In genomic region chr11:119078691-119079444, GRCm38 (mm10) we compare ENCODE assay signal across 8 mouse cellular contexts. TPM values are rescaled to one million over a fixed set of nuclear protein-coding genes. Genes with fewer than 3 reads are reported as not detected.
DNase-seq lines count a peak whose midpoint lies in the region; ATAC-seq and TF ChIP-seq lines count a peak whose summit lies in the region.

No protein-coding gene starts in this region.

- peak overlapping the region; percentile 10; the same call in 1 of the 2 replicates for H3K4me3 ChIP-seq in E14TG2a.4 (replicated peaks; ENCODE audit: low read length)
- peak overlapping the region; percentile 11 for H3K4me3 ChIP-seq in forebrain, embryonic 12.5 days (replicated peaks)
- 0 out of 2 replicates have a peak overlapping the region, but pooled peaks have one; percentile 10 for H3K4me3 ChIP-seq in intestine, embryonic 14.5 days (ENCODE audit: low read depth, low read length)
- H3K4me3 ChIP-seq in limb, embryonic 14.5 days (replicated peaks; ENCODE audit: low read length): peak overlapping the region; percentile 5; the same call in 1 of the 2 replicates
- peak overlapping the region; percentile 2; the same call in 1 of the 2 replicates for H3K4me3 ChIP-seq in midbrain, embryonic 15.5 days

- H3K4me2 ChIP-seq in forebrain, embryonic 12.5 days: peak overlapping the region; percentile 39
- peak overlapping the region; percentile 45 for H3K4me2 ChIP-seq in intestine, embryonic 14.5 days (ENCODE audit: low read length)
- H3K4me2 ChIP-seq in limb, embryonic 14.5 days (replicated peaks; ENCODE audit: low read depth, low read length, severe bottlenecking): peak overlapping the region; percentile 37
- peak overlapping the region; percentile 41 for H3K4me2 ChIP-seq in midbrain, embryonic 15.5 days

- WGBS in forebrain, embryonic 12.5 days: under 1% methylated on average over 25 of the region's 27 CpGs
- 11% methylated on average over 24 of the region's 27 CpGs for WGBS in intestine, embryonic 14.5 days
- WGBS in limb, embryonic 14.5 days: 11% methylated on average over 20 of the region's 27 CpGs
- 4% methylated on average over 24 of the region's 27 CpGs for WGBS in midbrain, embryonic 15.5 days

- ATAC-seq in forebrain, embryonic 12.5 days (ENCODE audit: low FRiP score): peak; percentile 89
- no peak for ATAC-seq in intestine, embryonic 14.5 days (replicated peaks; ENCODE audit: low FRiP score, low TSS enrichment, low read depth)
- ATAC-seq in limb, embryonic 14.5 days (ENCODE audit: low FRiP score, low read depth): no peak; the same call in 1 of the 2 replicates
- ATAC-seq in midbrain, embryonic 15.5 days (replicated peaks): peak; percentile 71

- peaks cover 57% of the 10 kb centered on the region for H3K4me1 ChIP-seq in E14TG2a.4 (replicated peaks; ENCODE audit: low read depth, low read length)
- H3K4me1 ChIP-seq in forebrain, embryonic 12.5 days: peaks cover 63% of the 10 kb centered on the region
- peaks cover 53% of the 10 kb centered on the region for H3K4me1 ChIP-seq in intestine, embryonic 14.5 days (replicated peaks; ENCODE audit: control insufficient read depth, insufficient read depth, low read length)
- peaks cover 49% of the 10 kb centered on the region for H3K4me1 ChIP-seq in limb, embryonic 14.5 days (ENCODE audit: control insufficient read depth, insufficient read depth, low read length)
- H3K4me1 ChIP-seq in midbrain, embryonic 15.5 days: peaks cover 54% of the 10 kb centered on the region

- no peaks in the 10 kb centered on the region for H3K36me3 ChIP-seq in E14TG2a.4 (ENCODE audit: insufficient read depth, low read length)
- H3K36me3 ChIP-seq in forebrain, embryonic 12.5 days (replicated peaks): peaks cover 23% of the 10 kb centered on the region
- peaks cover 36% of the 10 kb centered on the region for H3K36me3 ChIP-seq in intestine, embryonic 14.5 days (ENCODE audit: control insufficient read depth, insufficient read depth, low read length)
- H3K36me3 ChIP-seq in limb, embryonic 14.5 days (ENCODE audit: control insufficient read depth, insufficient read depth, low read length): peaks cover 41% of the 10 kb centered on the region
- H3K36me3 ChIP-seq in midbrain, embryonic 15.5 days (replicated peaks): peaks cover 7% of the 10 kb centered on the region

- H3K27me3 ChIP-seq in E14TG2a.4 (ENCODE audit: insufficient read depth, low read length): peaks cover 93% of the 10 kb centered on the region
- H3K27me3 ChIP-seq in forebrain, embryonic 12.5 days: peaks cover 61% of the 10 kb centered on the region
- H3K27me3 ChIP-seq in intestine, embryonic 14.5 days (replicated peaks; ENCODE audit: control insufficient read depth, insufficient read depth, low read length): peaks cover 13% of the 10 kb centered on the region
- H3K27me3 ChIP-seq in limb, embryonic 14.5 days (ENCODE audit: control insufficient read depth, insufficient read depth, low read length): peaks cover 26% of the 10 kb centered on the region
- H3K27me3 ChIP-seq in midbrain, embryonic 15.5 days (replicated peaks): peaks cover 10% of the 10 kb centered on the region

- no peak for TF ChIP-seq POLR2A in limb, embryonic 14.5 days (IDR thresholded peaks at IDR 0.05; ENCODE audit: borderline replicate concordance, extremely low read depth, insufficient read depth, insufficient read length)

- H3K9me3 ChIP-seq in E14TG2a.4 (ENCODE audit: low read length): peaks cover 7% of the 10 kb centered on the region; the same call in 1 of the 2 replicates
- H3K9me3 ChIP-seq in forebrain, embryonic 12.5 days: no peaks in the 10 kb centered on the region
- H3K9me3 ChIP-seq in intestine, embryonic 14.5 days (ENCODE audit: control insufficient read depth, low read length): no peaks in the 10 kb centered on the region
- H3K9me3 ChIP-seq in limb, embryonic 14.5 days (ENCODE audit: control insufficient read depth, low read length): no peaks in the 10 kb centered on the region
- H3K9me3 ChIP-seq in midbrain, embryonic 15.5 days: no peaks in the 10 kb centered on the region

- peak overlapping the region; percentile 89 for H3K27ac ChIP-seq in forebrain, embryonic 12.5 days
- 0 out of 2 replicates have a peak overlapping the region, but pooled peaks have one; percentile 27 for H3K27ac ChIP-seq in intestine, embryonic 14.5 days (ENCODE audit: low read depth)
- H3K27ac ChIP-seq in limb, embryonic 14.5 days (replicated peaks; ENCODE audit: low read depth, low read length): no peak overlapping the region
- H3K27ac ChIP-seq in midbrain, embryonic 15.5 days: peak overlapping the region; percentile 47

- peak overlapping the region; percentile 33 for H3K9ac ChIP-seq in forebrain, embryonic 12.5 days
- peak overlapping the region; percentile 16; the same call in 1 of the 2 replicates for H3K9ac ChIP-seq in intestine, embryonic 14.5 days (ENCODE audit: low read length)
- H3K9ac ChIP-seq in limb, embryonic 14.5 days (ENCODE audit: low read depth, low read length, severe bottlenecking): peak overlapping the region; percentile 25; the same call in 1 of the 2 replicates
- peak overlapping the region; percentile 13; the same call in 1 of the 2 replicates for H3K9ac ChIP-seq in midbrain, embryonic 15.5 days

- no peak for TF ChIP-seq CTCF in E14TG2a.4 (conservative IDR thresholded peaks at IDR 0.05; ENCODE audit: low read length)

- DNase-seq in adrenal gland, postnatal 36 days: peak; percentile 82 to 85
- peak; percentile 80 for DNase-seq in intestine, embryonic 14.5 days (ENCODE audit: low spot score)
- no peak for DNase-seq in limb, embryonic 14.5 days (ENCODE audit: low spot score)
- DNase-seq in c-Kit-positive CD71-positive TER-119-positive erythroid progenitor cells, embryonic 14.5 days (ENCODE audit: low spot score): no peak
- DNase-seq in thymus, postnatal 0 days (ENCODE audit: low spot score): no peak

RNA-seq across cellular contexts. Expression of gene Cbx4, which starts 7.2 kb away (rescaled TPM):
- total RNA-seq in adrenal gland, postnatal 36 days (2021): 100 to 1,000 TPM; 200 to 332 TPM
- polyA plus RNA-seq in forebrain, embryonic 12.5 days (2016; fragmentation: Nextera tagmentation; extraction: Ambion mirVana): 12.7 and 14.5 TPM in 2 replicates
- polyA plus RNA-seq in intestine, embryonic 14.5 days (2014; fragmentation: Nextera tagmentation; extraction: Ambion mirVana): 9.9 and 10.5 TPM in 2 replicates
- polyA plus RNA-seq in limb, embryonic 14.5 days (2012; rRNA removed): 23.1 and 24.3 TPM in 2 replicates
- 10.9 and 11.4 TPM in 2 replicates for polyA plus RNA-seq in limb, embryonic 14.5 days (2014; fragmentation: Nextera tagmentation; extraction: Ambion mirVana)
- 23.7 and 24.7 TPM in 2 replicates for polyA plus RNA-seq in midbrain, embryonic 15.5 days (2015; fragmentation: Nextera tagmentation; extraction: Ambion mirVana)
- 25.1 and 26.8 TPM in 2 replicates for polyA plus RNA-seq in thymus, postnatal 0 days (2015; fragmentation: Nextera tagmentation; extraction: Ambion mirVana)

RNA-seq across cellular contexts. Expression of gene Cbx8, which starts 38.1 kb away (rescaled TPM):
- total RNA-seq in adrenal gland, postnatal 36 days (2021): 10 to 100 TPM; 21.4 to 21.5 TPM
- polyA plus RNA-seq in forebrain, embryonic 12.5 days (2016; fragmentation: Nextera tagmentation; extraction: Ambion mirVana): 11.5 and 11.7 TPM in 2 replicates
- polyA plus RNA-seq in intestine, embryonic 14.5 days (2014; fragmentation: Nextera tagmentation; extraction: Ambion mirVana): 7.7 and 11.4 TPM in 2 replicates
- polyA plus RNA-seq in limb, embryonic 14.5 days (2012; rRNA removed): 6.9 and 7.2 TPM in 2 replicates
- 10.1 and 12.6 TPM in 2 replicates for polyA plus RNA-seq in limb, embryonic 14.5 days (2014; fragmentation: Nextera tagmentation; extraction: Ambion mirVana)
- polyA plus RNA-seq in midbrain, embryonic 15.5 days (2015; fragmentation: Nextera tagmentation; extraction: Ambion mirVana): 9.6 and 9.7 TPM in 2 replicates
- 10.7 and 12.3 TPM in 2 replicates for polyA plus RNA-seq in thymus, postnatal 0 days (2015; fragmentation: Nextera tagmentation; extraction: Ambion mirVana)

RNA-seq across cellular contexts. Expression of gene Cbx2, which starts 56.1 kb away (rescaled TPM):
- total RNA-seq in adrenal gland, postnatal 36 days (2021): 1 to 10 TPM; 7.6 to 7.7 TPM
- polyA plus RNA-seq in forebrain, embryonic 12.5 days (2016; fragmentation: Nextera tagmentation; extraction: Ambion mirVana): 84.2 and 89.3 TPM in 2 replicates
- 31.5 and 32.0 TPM in 2 replicates for polyA plus RNA-seq in intestine, embryonic 14.5 days (2014; fragmentation: Nextera tagmentation; extraction: Ambion mirVana)
- 35.7 and 40.4 TPM in 2 replicates for polyA plus RNA-seq in limb, embryonic 14.5 days (2012; rRNA removed)
- polyA plus RNA-seq in limb, embryonic 14.5 days (2014; fragmentation: Nextera tagmentation; extraction: Ambion mirVana): 29.1 and 35.5 TPM in 2 replicates
- polyA plus RNA-seq in midbrain, embryonic 15.5 days (2015; fragmentation: Nextera tagmentation; extraction: Ambion mirVana): 17.6 and 19.6 TPM in 2 replicates
- polyA plus RNA-seq in thymus, postnatal 0 days (2015; fragmentation: Nextera tagmentation; extraction: Ambion mirVana): 19.5 and 22.3 TPM in 2 replicates

Comparison
In these comparisons a context has a peak if more than half of its experiments do, and no peak if none do; other contexts are left out.
1. DNase-seq: peak in adrenal gland, postnatal 36 days (2 of 2) and intestine, embryonic 14.5 days (single experiment); none in limb, embryonic 14.5 days (single experiment), c-Kit-positive CD71-positive TER-119-positive erythroid progenitor cells, embryonic 14.5 days (single experiment) and thymus, postnatal 0 days (single experiment).
2. ATAC-seq: peak in forebrain, embryonic 12.5 days (single experiment) and midbrain, embryonic 15.5 days (single experiment); none in intestine, embryonic 14.5 days (single experiment) and limb, embryonic 14.5 days (single experiment).
3. Peak in every context shown above with its lines, with median percentiles within 50 percentile points of each other: H3K4me3 ChIP-seq, H3K4me2 ChIP-seq and H3K9ac ChIP-seq.